Mouse (Mus musculus) embryonic facial prominence, embryonic 13.5 days (tissue): ENCODE results near the gene Arhgef10l. TPM values are rescaled to one million over a fixed set of nuclear protein-coding genes. Genes with fewer than 3 reads are reported as not detected.

Source experiments
- ATAC-seq: fragments of 200-750 bp; cut with Nextera tagmentation; 2 replicates; pipeline ENCODE4 v1.8.0; 2017; ENCODE audit warnings: low read depth; ENCODE audit not compliant: insufficient number of reproducible peaks, insufficient read depth, low FRiP score, low TSS enrichment
- H3K27ac ChIP-seq: fragments of 300-500 bp; sonication (generic); 2 replicates; pipeline ENCODE4 v1.5.1; 2015; ENCODE audit warnings: moderate library complexity, mild to moderate bottlenecking, inconsistent platforms
- H3K27me3 ChIP-seq: fragments of 300-500 bp; sonication (generic); 2 replicates; pipeline ENCODE4 v1.6.1; 2015; ENCODE audit warnings: mild to moderate bottlenecking, inconsistent platforms
- H3K36me3 ChIP-seq: fragments of 300-500 bp; sonication (generic); 2 replicates; pipeline ENCODE4 v1.6.1; 2015; ENCODE audit warnings: mild to moderate bottlenecking, inconsistent platforms
- H3K4me1 ChIP-seq: fragments of 300-500 bp; sonication (generic); 2 replicates; pipeline ENCODE4 v1.6.1; 2015; ENCODE audit warnings: inconsistent platforms
- H3K4me2 ChIP-seq: fragments of 300-500 bp; sonication (generic); 2 replicates; pipeline ENCODE4 v1.6.1; 2015; ENCODE audit warnings: moderate library complexity, mild to moderate bottlenecking, inconsistent platforms
- H3K4me3 ChIP-seq: fragments of 300-500 bp; sonication (generic); 2 replicates; pipeline ENCODE4 v1.5.1; 2015; ENCODE audit warnings: mild to moderate bottlenecking, inconsistent platforms
- H3K9ac ChIP-seq: fragments of 300-500 bp; sonication (generic); 2 replicates; pipeline ENCODE4 v1.6.1; 2015; ENCODE audit warnings: mild to moderate bottlenecking, inconsistent platforms
- H3K9me3 ChIP-seq: fragments of 300-500 bp; sonication (generic); 2 replicates; pipeline ENCODE4 v1.6.1; 2016; ENCODE audit warnings: inconsistent platforms
- WGBS: fragments of 180-500 bp; shearing (Covaris S2); methylation state at CpG from one replicate; pipeline ENCODE4 v1.1.7; 2015; ENCODE audit warnings: mixed read lengths; 5-methylcytosine and 5-hydroxymethylcytosine counted together
- polyA plus RNA-seq: library from polyadenylated mRNA; unstranded; fragments of >200 nt; fragmentation: Nextera tagmentation; extraction: Ambion mirVana; gene quantifications from 2 replicates; pipeline ENCODE4 v1.2.1, GENCODE M21; 2015

Gene Arhgef10l
- polyA plus RNA-seq, 1 experiment from 2014 or later = 11.5 TPM

DNA sequence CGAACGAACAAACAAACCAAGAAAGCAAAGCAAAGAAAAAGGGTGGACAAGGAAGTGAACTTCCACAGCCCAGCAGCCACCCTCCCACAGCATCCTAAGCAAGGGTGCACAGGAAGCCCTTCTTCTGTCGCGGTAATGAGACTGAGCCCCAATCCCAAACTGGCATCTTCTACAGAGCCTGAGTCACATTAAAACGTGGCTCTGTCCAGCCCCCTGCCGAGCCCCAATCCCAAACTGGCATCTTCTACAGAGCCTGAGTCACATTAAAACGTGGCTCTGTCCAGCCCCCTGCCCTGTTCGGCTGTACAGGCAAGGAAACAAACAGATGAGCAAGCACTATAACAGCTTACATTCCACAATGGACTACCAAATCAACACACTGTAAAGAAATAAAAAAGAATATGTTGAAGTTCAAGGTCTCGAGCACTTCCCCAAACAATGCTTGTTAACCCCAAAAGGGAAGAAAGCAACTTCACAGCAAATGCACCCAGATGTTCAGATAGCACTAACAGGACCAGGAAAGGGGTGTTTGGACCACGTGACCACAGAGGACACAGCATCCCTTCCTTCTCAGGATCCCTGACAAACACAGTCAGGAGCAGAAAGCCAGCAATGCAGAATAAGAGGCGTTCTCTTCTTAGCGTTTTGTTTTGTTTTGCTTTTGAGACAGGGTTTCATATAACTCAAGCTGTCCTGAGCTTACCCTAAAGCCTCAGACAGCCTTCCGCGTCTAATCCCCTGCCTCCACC is 11.8 kb downstream of the Arhgef10l start:
- no peak overlapping the region for H3K9ac ChIP-seq
- H3K9me3 ChIP-seq = no peaks in the 10 kb centered on the region
- peaks cover 40% of the 10 kb centered on the region for H3K4me1 ChIP-seq
- no peaks in the 10 kb centered on the region for H3K27me3 ChIP-seq
- peak overlapping the region; percentile 28; the same call in 1 of the 2 replicates for H3K27ac ChIP-seq
- whole genome bisulfite sequencing = 34% methylated on average over 14 of the region's 14 CpGs
- no peak overlapping the region for H3K4me2 ChIP-seq
- no peaks in the 10 kb centered on the region for H3K36me3 ChIP-seq
- ATAC-seq = no peak
- H3K4me3 ChIP-seq = no peak overlapping the region

DNA sequence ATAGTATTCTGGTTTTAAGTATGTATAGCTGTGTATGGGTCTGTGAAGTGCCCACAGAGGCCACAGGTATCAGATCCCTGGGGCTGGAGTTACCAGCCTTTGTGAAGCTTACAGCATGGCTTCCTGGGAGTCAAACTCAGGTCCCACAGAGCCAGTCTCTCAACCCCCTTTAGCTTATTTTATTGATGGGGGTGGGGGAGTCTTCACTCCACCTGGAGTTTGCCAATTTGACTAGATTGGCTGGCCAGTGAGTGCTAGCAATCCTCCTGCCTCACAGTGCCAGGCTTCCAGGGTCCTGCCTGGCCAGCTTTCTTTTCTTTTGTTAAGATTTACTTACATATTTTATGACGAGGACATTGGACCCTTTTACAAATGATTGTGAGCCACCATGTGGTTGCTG is 16.1 kb downstream of the Arhgef10l start:
- H3K9me3 ChIP-seq = no peaks in the 10 kb centered on the region
- H3K4me2 ChIP-seq = no peak overlapping the region
- H3K4me3 ChIP-seq = no peak overlapping the region
- H3K27me3 ChIP-seq = no peaks in the 10 kb centered on the region
- H3K27ac ChIP-seq = no peak overlapping the region
- no peaks in the 10 kb centered on the region for H3K36me3 ChIP-seq
- no peak overlapping the region for H3K9ac ChIP-seq
- H3K4me1 ChIP-seq = peaks cover 35% of the 10 kb centered on the region
- WGBS = 68% methylated on average over 1 of the region's 1 CpGs
- ATAC-seq = no peak

DNA sequence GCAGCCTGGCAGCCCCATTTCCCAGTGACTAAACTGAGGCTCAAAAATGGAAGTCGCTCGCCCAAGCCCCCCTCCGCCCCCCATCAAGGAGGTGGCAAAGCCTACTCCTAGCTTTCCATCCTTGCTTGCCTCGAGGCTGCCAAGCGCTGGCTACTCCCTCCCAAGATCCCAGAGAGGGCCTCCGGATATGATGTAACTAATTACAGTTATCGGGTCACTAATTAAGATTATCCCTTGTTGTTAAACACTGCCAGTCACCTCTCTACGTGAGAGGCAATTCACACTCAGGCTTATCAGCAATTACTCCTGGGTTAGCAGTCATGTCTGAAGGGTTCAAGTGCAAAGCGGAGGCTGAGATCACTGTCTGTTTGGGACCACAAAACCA is 16.6 kb downstream of the Arhgef10l start:
- no peaks in the 10 kb centered on the region for H3K9me3 ChIP-seq
- WGBS = 19% methylated on average over 9 of the region's 9 CpGs
- H3K4me2 ChIP-seq = peak overlapping the region; percentile 75
- 0 out of 2 replicates have a peak overlapping the region, but pooled peaks have one; percentile 78 for H3K27ac ChIP-seq
- peak overlapping the region; percentile 90 for H3K9ac ChIP-seq
- H3K27me3 ChIP-seq = no peaks in the 10 kb centered on the region
- H3K36me3 ChIP-seq = no peaks in the 10 kb centered on the region
- peaks cover 31% of the 10 kb centered on the region for H3K4me1 ChIP-seq
- no peak for ATAC-seq
- peak overlapping the region; percentile 70 for H3K4me3 ChIP-seq

DNA sequence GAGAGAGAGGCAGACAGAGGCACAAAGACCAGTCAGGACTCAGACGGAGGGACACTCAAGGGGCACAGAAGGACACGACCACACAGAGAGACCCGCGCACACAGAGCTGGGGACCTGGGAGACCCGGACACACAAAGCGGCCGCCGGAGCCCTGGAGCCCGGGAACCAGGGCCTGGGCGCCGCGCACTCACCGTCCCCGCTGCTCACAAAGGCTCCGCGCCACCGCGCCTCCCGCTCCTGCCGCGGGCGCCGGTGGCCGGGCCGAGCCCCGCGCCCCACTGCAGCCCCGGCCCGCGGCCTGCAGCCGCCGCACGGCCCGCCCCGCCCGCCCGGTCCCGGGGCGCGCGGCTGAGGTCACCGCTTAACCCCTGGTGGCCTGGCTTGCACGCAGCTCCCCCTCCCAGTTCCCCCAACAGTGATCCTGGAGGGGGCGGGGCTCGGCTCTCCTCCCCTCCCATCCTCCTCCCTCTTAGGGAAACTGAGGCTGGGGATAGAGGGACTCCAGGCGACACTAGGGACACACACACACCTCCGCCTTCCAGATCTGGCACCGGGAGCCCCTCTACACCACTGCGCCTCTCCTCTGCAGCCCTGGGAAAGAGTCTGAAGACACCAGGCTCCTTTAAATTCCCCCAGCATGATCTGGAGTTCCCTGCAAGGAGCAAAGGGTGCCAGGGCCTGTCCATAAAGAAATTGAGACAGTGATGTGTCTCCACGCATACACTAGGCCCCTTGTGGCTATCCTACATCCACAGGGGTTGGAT is 17.2 kb downstream of the Arhgef10l start:
- Histone ChIP-seq H3K27ac (peak overlapping the region; percentile 78), H3K27me3 (no peaks in the 10 kb centered on the region), H3K9ac (peak overlapping the region; percentile 90), H3K4me3 (peak overlapping the region; percentile 70), H3K36me3 (no peaks in the 10 kb centered on the region), H3K4me2 (peak overlapping the region; percentile 75), H3K9me3 (no peaks in the 10 kb centered on the region), H3K4me1 (peaks cover 25% of the 10 kb centered on the region)
- peak; percentile 66 for ATAC-seq
- under 1% methylated on average over 49 of the region's 50 CpGs for WGBS

DNA sequence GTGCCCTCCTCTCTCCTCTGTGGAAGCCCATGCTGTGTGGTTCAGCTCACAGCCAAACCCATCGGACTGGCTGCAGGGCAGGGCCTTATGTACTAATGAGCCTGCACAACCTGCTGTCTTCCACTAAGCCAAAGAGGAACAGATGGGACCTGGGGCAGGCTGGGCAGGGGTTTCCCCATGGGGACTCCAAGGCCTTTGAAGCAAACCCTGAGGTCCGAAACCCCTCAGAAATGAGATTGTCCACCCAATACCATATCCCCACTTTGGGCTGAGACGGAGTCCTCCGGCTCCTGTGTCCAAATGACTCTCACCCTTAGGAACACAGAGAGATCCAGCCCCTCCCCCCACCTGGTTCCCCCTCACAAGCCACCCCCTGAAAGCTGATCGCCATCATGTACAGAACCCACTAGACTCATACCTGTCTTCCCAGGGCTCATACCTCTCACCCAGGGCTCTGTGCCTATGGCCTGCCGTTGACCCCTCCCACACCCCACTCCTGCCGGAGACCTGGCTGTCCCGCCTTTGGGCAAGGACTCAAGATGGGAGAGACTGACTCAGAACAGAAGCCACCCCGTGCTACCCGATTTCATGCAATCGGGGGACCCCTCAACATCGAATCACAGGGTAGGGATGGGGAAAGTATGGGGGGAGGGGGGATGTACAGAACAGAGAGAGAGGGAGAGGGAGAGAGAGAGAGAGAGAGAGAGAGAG is 17.9 kb downstream of the Arhgef10l start:
- no peak for ATAC-seq
- WGBS = 6% methylated on average over 12 of the region's 12 CpGs

DNA sequence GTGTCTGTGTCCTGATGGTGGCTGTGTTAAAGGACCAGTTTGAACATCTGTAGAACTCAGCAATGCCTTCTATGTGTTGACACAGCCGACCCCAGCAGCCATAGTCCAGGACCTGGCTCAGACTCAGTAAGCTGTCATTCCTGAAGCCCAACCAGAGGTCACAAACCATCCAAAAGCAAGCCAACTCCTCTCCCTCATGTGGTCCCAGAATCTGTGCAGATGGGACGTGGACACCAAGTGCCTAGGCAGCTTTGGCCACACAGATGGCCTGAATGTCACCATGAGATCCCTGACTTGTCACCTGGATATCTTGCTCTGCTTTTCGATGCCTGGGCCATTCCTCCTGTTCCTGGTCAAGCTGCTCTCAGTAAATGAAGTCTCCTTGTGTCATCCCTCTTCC is 20.2 kb downstream of the Arhgef10l start:
- peaks cover 24% of the 10 kb centered on the region for H3K4me1 ChIP-seq
- H3K36me3 ChIP-seq = peaks cover 5% of the 10 kb centered on the region; the same call in 1 of the 2 replicates
- WGBS = 86% methylated on average over 3 of the region's 3 CpGs
- no peak for ATAC-seq
- no peak overlapping the region for H3K9ac ChIP-seq
- H3K9me3 ChIP-seq = no peaks in the 10 kb centered on the region
- H3K27ac ChIP-seq = no peak overlapping the region
- H3K27me3 ChIP-seq = no peaks in the 10 kb centered on the region
- no peak overlapping the region for H3K4me3 ChIP-seq
- no peak overlapping the region for H3K4me2 ChIP-seq

More for the DNA sequence above, 17.9 kb downstream of the Arhgef10l start:
- Histone ChIP-seq H3K9me3 (no peaks in the 10 kb centered on the region), H3K27me3 (no peaks in the 10 kb centered on the region), H3K9ac (peak overlapping the region; percentile 90), H3K27ac (peak overlapping the region; percentile 78), H3K4me2 (peak overlapping the region; percentile 75), H3K36me3 (peaks cover 5% of the 10 kb centered on the region; the same call in 1 of the 2 replicates), H3K4me3 (peak overlapping the region; percentile 70), H3K4me1 (peaks cover 24% of the 10 kb centered on the region)

DNA sequence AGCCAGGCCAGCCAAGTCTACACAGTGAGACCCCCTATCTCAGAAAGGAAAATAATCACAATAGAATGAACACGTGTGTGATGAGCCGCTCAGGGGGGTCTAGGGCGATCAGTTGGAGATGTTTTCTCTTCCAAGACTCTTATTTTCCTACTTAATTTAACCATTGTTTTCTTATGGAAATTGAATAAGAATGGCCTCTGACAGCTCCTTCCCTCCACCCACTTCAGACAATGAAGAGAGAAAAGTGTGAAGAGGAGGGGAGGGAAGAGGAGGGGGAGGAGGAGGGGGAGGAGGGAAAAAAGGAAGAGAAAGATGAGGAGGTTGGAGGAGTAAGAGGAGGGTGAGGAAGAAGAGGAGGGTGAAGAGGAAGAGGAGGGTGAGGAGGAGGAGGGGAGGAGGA is 21.1 kb downstream of the Arhgef10l start:
- Histone ChIP-seq H3K4me1 (peaks cover 26% of the 10 kb centered on the region), H3K4me2 (no peak overlapping the region), H3K4me3 (no peak overlapping the region), H3K9me3 (no peaks in the 10 kb centered on the region), H3K36me3 (peaks cover 12% of the 10 kb centered on the region), H3K9ac (no peak overlapping the region), H3K27me3 (no peaks in the 10 kb centered on the region), H3K27ac (no peak overlapping the region)
- no peak for ATAC-seq
- 45% methylated on average over 3 of the region's 3 CpGs for WGBS

DNA sequence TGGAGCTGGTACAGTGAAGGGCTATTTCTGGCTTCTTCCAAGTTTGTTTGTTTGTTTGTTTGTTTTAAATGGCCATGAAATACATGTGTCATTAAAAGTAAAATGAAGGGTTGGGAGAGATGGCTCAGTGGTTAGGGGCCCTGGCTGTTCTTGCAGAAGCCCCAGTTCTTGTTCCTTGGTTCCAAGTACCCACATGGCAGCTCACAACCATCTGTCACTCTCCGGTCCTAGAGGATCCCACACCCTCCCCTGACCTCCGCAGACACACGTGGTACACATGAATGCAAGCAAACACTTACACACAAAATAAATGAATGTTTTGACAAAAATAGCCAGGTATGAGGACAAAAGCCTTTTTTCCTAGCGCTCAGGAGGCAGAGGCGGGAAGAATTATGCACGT is 21.5 kb downstream of the Arhgef10l start:
- no peak overlapping the region for H3K4me3 ChIP-seq
- H3K36me3 ChIP-seq = peaks cover 15% of the 10 kb centered on the region
- H3K27me3 ChIP-seq = no peaks in the 10 kb centered on the region
- no peak overlapping the region for H3K9ac ChIP-seq
- H3K9me3 ChIP-seq = no peaks in the 10 kb centered on the region
- whole genome bisulfite sequencing = 72% methylated on average over 6 of the region's 6 CpGs
- H3K4me2 ChIP-seq = no peak overlapping the region
- H3K27ac ChIP-seq = no peak overlapping the region
- H3K4me1 ChIP-seq = peaks cover 25% of the 10 kb centered on the region
- ATAC-seq = no peak

DNA sequence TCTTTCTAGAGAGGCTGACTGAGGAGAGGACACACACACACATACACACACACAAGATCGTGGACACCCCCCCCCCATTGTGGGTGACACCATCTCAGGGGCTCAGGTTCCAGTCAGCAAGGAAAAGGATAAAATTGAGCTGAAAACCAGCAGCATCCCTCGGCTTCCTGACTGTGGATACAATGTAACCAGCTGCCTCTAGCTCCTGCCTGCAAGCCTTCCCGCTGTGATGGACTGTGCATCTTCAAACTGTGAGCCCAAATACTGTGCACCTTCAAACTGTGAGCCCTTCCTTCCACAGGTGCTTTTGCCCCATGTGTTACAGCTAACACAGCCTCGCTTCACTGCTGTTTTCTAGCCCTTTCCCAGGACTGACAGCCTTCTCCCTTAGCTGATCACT is 23.4 kb downstream of the Arhgef10l start:
- H3K4me2 ChIP-seq = no peak overlapping the region
- H3K9me3 ChIP-seq = no peaks in the 10 kb centered on the region
- H3K4me3 ChIP-seq = no peak overlapping the region
- 94% methylated on average over 4 of the region's 4 CpGs for WGBS
- no peak overlapping the region for H3K9ac ChIP-seq
- no peak overlapping the region for H3K27ac ChIP-seq
- peaks cover 17% of the 10 kb centered on the region for H3K36me3 ChIP-seq
- no peak for ATAC-seq
- no peaks in the 10 kb centered on the region for H3K27me3 ChIP-seq
- H3K4me1 ChIP-seq = peaks cover 14% of the 10 kb centered on the region

DNA sequence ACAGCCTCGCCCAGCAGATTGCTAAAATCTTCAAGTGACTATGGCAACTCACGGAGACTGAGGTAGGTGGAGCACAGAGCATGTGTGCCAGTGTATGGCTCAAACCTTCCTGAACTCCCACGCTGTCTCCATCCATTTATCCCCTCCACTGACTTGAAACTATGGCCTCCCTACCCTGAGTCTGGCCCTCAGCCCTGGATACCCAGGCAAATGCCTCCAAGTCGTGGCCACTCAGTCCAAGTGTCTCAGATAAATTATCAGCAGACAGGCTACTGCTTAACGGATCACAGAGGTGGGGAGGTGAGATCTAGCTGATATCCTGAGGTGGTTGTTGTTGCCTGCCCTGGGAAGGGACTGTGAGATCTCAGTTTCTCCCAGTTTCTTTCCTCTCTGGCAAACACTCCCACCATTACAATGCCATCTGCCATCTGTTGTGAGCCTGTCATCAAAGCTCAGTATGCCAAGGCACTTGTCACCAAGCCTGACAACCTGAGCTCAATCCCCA is 24.3 kb downstream of the Arhgef10l start:
- Histone ChIP-seq H3K4me3 (no peak overlapping the region), H3K4me1 (peaks cover 12% of the 10 kb centered on the region), H3K36me3 (peaks cover 17% of the 10 kb centered on the region), H3K9ac (no peak overlapping the region), H3K27me3 (no peaks in the 10 kb centered on the region), H3K4me2 (no peak overlapping the region), H3K9me3 (no peaks in the 10 kb centered on the region), H3K27ac (no peak overlapping the region)
- no peak for ATAC-seq
- WGBS = 67% methylated on average over 5 of the region's 5 CpGs

DNA sequence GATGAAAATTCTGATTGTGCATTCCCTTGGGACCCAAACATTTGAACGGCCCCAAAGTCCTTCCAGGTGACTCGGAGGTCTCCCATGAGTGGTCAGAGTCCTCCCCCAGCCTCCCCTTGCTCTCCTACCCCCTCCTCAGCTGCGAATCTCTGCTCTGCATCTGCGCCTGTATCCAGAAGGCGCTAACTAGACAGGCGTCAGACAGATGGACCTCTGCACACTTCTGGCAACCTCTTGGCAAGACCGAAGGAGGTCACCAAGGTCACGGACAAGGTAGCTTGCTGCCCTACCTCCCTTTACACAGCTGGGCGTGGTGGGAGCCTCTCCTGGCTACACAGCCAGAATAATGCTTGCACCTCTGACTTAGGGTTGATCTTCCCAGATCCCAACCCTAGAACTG is 25.1 kb downstream of the Arhgef10l start:
- ATAC-seq = no peak
- no peak overlapping the region for H3K9ac ChIP-seq
- peaks cover 17% of the 10 kb centered on the region for H3K36me3 ChIP-seq
- H3K4me1 ChIP-seq = peaks cover 17% of the 10 kb centered on the region; the same call in 1 of the 2 replicates
- H3K27me3 ChIP-seq = no peaks in the 10 kb centered on the region
- no peaks in the 10 kb centered on the region for H3K9me3 ChIP-seq
- H3K27ac ChIP-seq = no peak overlapping the region
- H3K4me2 ChIP-seq = no peak overlapping the region
- no peak overlapping the region for H3K4me3 ChIP-seq
- WGBS = 84% methylated on average over 9 of the region's 9 CpGs
